Mouse (Mus musculus): ENCODE results near the gene Pde6g.

GRCm38 (mm10) chr11:120489054-120489761, 35.9 kb upstream of the Pde6g start:
- TF ChIP-seq CTCF (IDR thresholded peaks at IDR 0.05; ENCODE audit: control insufficient read depth, insufficient read depth, insufficient replicate concordance, low read depth, low read length) = peak; percentile 76
- TF ChIP-seq POLR2A (IDR thresholded peaks at IDR 0.05; ENCODE audit: control insufficient read depth, low read depth, low read length) = no peak

Data from testis, adult 2 months (tissue).